Mouse (Mus musculus): Measurements from ENCODE around the gene Pcbd2.

GRCm38 (mm10) chr13:55786120-55786519 is 59.0 kb downstream of the Pcbd2 start:
- TF ChIP-seq CTCF (IDR thresholded peaks at IDR 0.05; ENCODE audit: extremely low read depth, insufficient read depth, insufficient read length, insufficient replicate concordance) (no peak), POLR2A (IDR thresholded peaks at IDR 0.05; ENCODE audit: low read depth, low read length) (no peak)

Data from spleen, adult 2 months (tissue).